Mouse (Mus musculus) bone marrow macrophage, adult 2 months (primary cell): ENCODE data around the gene Ccdc88c. TPM values are rescaled to one million over a fixed set of nuclear protein-coding genes. Genes with fewer than 3 reads are reported as not detected.

Experiments used
- H3K27ac ChIP-seq: 2 replicates; pipeline ENCODE4 v1.5.1; 2012; ENCODE audit warnings: low read depth, low read length; ENCODE audit not compliant: insufficient read depth
- H3K4me1 ChIP-seq: 2 replicates; pipeline ENCODE4 v1.6.1; 2012; ENCODE audit warnings: low read length; ENCODE audit not compliant: control insufficient read depth, insufficient read depth
- H3K4me3 ChIP-seq: 2 replicates; pipeline ENCODE4 v1.5.1; 2012; ENCODE audit warnings: mild to moderate bottlenecking, low read length, moderate library complexity; ENCODE audit not compliant: insufficient read depth
- CTCF ChIP-seq: IDR thresholded peaks from 2 replicates; pipeline ENCODE4 v1.5.1; 2012; ENCODE audit warnings: low read depth, mild to moderate bottlenecking, low read length, moderate library complexity
- POLR2A ChIP-seq: IDR thresholded peaks from 2 replicates; pipeline ENCODE4 v1.6.1; 2012; ENCODE audit warnings: mild to moderate bottlenecking, low read depth, low read length, borderline replicate concordance
- polyA plus RNA-seq: library from polyadenylated mRNA; stranded (reverse); fragments of >200 nt; gene quantifications from 2 replicates; pipeline ENCODE4 v1.2.4, GENCODE M21; 2012; ENCODE audit not compliant: missing spikeins, insufficient read depth, insufficient read length

Gene Ccdc88c
- polyA plus RNA-seq, 1 experiment, result 0.76 TPM

DNA sequence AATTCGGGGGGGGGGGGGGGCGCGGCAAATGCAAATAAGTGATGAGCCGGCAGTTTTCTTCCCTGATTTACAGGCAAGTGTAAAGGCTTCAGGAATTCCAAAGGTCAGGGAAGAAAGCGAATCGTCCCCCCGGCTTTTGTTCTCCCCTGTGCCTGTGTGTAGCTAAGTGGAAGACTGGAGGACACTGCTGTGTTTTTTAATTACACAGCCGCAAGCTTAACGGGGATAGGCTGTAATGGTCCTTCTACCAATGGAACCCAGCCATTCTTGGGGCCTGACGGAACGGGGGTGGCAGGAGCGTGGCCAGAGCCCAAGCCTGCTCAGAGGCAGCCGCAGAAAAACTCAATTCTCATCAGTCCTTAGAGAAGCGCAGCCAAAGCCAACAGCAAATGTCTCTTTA lies 1.9 kb downstream of the Ccdc88c start:
- H3K27ac ChIP-seq, result no peak overlapping the region
- TF ChIP-seq POLR2A, result no peak
- no peak for TF ChIP-seq CTCF
- H3K4me1 ChIP-seq, result no peaks in the 10 kb centered on the region
- no peak overlapping the region for H3K4me3 ChIP-seq

DNA sequence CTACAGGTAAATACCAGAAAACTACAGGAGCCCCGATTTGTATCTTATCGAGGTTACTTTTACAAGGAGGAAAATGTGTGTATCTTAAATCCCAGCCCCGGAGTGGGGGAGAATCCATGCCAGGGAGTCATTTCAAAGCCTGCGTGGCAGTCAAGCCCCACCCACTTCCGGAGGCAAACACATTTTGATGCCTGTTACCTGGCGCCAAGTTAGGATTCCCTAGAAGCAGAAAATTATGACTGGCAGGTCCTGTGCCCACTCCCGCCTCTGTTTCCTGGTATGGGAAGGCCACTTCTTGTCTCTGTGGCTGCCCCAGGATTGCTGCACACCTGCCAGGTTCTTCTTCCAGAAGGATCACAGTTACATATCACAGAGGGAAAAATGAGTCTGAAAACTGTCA lies 2.3 kb downstream of the Ccdc88c start:
- Histone ChIP-seq H3K4me1 (no peaks in the 10 kb centered on the region), H3K4me3 (no peak overlapping the region), H3K27ac (no peak overlapping the region)
- no peak for TF ChIP-seq CTCF
- no peak for TF ChIP-seq POLR2A

DNA sequence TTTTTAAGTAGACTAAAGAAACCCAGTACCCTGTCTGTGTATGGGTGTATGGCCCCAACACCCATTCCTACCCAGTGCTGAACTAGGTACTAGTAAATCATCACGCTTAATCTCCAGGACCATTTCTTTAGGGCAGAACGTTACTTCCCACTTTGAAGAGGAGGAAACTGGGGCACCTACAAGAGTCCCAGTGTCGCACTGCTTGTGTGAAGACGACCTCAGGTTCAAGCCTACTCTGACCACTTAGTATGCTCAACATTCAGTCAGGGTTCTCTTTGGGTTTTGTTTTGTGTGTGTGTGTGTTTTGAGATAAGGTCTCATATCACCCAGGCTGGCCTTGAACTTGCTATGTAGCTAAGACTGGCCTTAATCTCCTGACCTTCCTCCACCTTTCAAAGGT lies 2.8 kb downstream of the Ccdc88c start:
- Histone ChIP-seq H3K4me1 (no peaks in the 10 kb centered on the region), H3K4me3 (no peak overlapping the region), H3K27ac (no peak overlapping the region)
- TF ChIP-seq CTCF (no peak), POLR2A (no peak)

DNA sequence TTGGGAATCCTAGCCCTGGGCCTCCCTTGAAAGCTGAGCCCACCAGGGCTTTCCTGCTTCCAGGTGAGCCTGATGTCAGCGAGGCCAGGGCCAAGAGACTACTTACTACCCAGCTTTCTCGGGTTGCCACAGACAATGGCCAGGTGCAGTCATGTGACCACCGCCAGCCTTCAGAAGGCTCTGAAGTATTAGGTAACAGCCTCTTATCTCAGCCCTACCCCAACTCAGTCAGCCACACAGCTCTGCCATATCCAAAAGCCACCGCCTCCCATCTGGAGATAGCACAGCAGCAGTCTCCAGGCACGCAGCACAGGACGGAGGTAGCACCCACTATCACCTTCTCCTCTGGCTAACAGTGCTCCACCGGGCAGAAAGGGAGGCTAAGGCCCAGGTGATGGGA lies 3.5 kb downstream of the Ccdc88c start:
- Histone ChIP-seq H3K4me3 (no peak overlapping the region), H3K4me1 (no peaks in the 10 kb centered on the region), H3K27ac (no peak overlapping the region)
- TF ChIP-seq CTCF, result no peak
- no peak for TF ChIP-seq POLR2A

DNA sequence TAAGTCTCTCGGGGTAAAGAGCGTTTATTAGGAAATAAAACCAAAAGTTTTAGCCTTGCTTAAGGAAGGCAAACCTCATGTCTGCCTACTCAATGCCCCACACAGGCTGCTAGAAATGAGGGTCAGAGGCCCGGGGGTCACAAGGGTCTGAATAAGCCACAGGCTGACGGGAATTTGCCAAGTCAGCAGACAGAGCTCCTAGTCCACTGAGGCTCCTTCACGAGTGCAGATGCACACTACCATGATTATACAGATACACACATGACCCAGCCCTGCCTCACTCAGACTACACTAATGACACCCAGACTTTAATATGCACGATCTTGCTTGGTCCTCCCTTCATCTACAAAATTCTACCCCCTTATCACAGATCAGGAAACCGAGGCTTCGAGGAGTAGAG lies 4.0 kb downstream of the Ccdc88c start:
- Histone ChIP-seq H3K4me3 (no peak overlapping the region), H3K27ac (no peak overlapping the region), H3K4me1 (no peaks in the 10 kb centered on the region)
- no peak for TF ChIP-seq POLR2A
- no peak for TF ChIP-seq CTCF

DNA sequence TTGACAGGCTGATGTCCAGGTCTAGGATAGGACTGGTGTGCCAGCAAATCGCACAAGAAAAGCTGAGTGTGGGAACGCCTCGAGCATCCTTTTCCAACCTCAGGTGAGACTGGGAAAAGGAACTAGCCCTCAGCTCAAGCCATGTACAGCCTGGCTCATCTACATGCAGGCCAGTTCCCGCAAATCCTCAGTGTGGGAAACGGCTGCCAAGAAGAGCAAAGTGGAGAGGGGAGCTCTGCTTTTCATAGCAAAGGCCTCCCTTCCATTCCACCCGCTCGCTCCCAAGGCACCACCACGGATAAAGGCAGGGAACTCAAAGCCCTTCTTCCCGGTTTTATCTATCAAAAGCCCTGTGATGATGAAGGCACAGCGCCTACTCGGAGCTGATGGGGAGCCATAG lies 5.7 kb downstream of the Ccdc88c start:
- TF ChIP-seq POLR2A (no peak), CTCF (no peak)
- Histone ChIP-seq H3K4me1 (peaks cover 7% of the 10 kb centered on the region), H3K4me3 (no peak overlapping the region), H3K27ac (no peak overlapping the region)

DNA sequence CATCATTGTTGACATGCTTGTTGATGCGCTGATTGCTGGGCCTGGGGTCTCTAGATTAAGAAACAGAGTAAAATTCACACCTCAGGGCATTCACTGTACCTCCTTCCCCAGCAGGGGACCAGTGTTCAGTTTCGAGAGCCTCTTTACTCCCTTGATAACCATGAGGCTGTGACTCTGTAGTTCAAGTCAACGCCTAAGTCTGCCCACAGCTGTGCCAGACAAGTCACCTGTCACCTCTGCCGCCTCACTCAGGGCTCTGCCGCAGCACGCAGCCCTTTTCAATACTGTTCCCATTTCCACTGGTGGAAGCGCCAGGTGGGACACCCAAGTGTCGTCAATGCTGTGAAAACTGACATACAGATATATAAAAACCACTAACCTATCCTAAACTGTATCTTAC lies 6.5 kb downstream of the Ccdc88c start:
- no peak for TF ChIP-seq CTCF
- no peak for TF ChIP-seq POLR2A
- Histone ChIP-seq H3K4me3 (no peak overlapping the region), H3K27ac (no peak overlapping the region), H3K4me1 (peaks cover 13% of the 10 kb centered on the region)

DNA sequence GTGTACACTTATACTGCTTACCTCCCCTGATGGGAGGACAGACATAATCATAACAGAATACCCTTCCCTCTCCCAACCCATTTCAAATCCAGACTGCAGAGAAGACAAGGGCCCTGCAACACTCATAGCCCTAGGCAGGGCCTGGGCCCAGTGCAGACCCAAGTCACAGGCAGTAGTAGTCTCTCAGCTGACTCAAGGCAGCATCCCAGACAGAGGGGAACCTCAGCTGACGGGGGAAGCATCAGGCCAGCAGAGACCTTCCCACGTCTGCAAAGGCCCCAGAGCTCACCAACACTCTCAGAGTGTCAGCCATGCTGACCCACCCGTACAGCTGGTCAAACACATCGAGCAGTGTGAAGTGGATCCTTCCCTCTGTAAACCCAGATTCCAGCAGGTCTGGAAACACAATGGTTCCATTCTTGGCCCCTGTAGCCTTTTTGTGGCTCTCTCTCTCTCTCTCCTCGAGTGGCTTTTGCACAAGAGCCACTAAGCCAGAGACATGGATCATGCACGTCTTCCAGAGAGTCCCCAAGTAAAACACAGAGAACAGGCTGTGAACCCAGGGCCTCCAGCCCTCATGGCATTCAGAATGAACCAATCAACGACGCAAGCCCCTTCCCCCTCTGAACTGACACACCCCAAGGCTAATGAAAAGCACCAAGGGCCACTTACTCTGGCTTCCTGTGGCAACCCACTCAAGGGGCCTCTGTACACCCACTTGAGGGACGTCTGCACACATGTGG lies 7.2 kb downstream of the Ccdc88c start:
- Histone ChIP-seq H3K27ac (no peak overlapping the region), H3K4me3 (no peak overlapping the region), H3K4me1 (peaks cover 13% of the 10 kb centered on the region)
- TF ChIP-seq POLR2A (no peak), CTCF (no peak)

DNA sequence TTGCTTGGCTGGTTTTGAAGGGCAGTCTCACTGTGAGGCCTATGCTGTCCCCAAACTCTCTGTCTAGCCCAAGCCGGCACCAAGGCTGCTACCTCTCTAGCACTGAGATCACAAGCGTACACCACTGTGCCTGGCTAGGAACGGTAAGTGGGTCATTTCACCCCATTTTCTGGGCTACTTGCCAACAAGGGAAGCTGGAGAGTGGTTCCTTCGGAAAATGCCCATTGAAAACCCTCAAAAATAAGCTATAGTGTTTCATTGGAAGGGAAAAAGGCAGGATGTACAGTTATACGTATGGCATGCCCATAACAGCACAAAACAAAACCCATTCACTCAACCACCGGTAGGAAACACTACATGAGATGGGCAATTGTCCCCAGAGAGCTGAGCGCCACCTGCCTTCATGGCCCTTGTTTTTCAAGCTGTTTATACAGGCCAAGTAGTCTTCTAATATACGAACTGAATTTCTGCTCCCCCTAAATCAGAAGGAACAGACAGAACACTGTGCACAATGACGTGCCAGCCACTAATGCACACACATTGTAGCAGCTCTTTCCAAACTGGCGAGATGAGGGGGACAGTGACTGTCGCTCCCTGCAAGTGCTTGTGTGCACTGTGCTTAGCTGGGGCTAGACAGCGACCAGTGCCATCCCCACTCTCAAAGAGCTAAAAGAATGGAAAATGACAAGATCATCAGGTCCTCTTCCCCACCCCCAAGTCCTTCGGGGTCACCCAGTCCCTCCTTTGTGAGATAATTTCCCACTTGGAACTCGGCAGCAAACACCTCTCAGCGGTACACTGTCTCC lies 8.4 kb downstream of the Ccdc88c start:
- Histone ChIP-seq H3K27ac (no peak overlapping the region), H3K4me1 (peaks cover 23% of the 10 kb centered on the region), H3K4me3 (no peak overlapping the region)
- TF ChIP-seq POLR2A (no peak), CTCF (no peak)

DNA sequence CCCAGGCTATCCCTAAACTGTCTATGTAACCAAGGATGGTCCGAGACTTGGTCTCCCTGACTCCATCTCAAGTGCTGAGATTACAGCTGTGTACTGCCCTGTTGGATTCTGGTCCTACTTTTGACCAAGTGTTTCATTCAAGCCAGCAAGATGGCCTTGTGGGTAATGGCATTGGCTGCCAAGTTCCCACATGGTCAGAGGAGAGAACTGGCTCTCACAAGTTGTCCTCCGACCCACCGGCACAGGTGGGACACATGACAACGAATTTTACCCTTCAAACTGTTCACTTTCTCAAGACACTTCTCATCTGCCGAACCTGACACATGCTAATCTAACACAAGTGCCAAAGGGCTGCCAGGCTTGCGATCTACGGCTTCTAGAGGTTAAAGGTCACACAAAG lies 9.4 kb downstream of the Ccdc88c start:
- peaks cover 23% of the 10 kb centered on the region for H3K4me1 ChIP-seq
- no peak for TF ChIP-seq POLR2A
- TF ChIP-seq CTCF, result no peak

More for the DNA sequence above, 9.4 kb downstream of the Ccdc88c start:
- H3K27ac ChIP-seq, result no peak overlapping the region
- no peak overlapping the region for H3K4me3 ChIP-seq
